Mouse (Mus musculus) CH12.LX (cell line): ENCODE measurements around the gene Gli3. TPM values are rescaled to one million over a fixed set of nuclear protein-coding genes. Genes with fewer than 3 reads are reported as not detected.

ENCODE experiments used
- DNase-seq: peaks from one replicate; pipeline ENCODE4 v3.0.0-alpha.2; 2013; ENCODE audit errors: extremely low read depth
- H3K27ac ChIP-seq: 2 replicates; pipeline ENCODE4 v1.5.1; 2012; ENCODE audit warnings: low read depth, mild to moderate bottlenecking, control low read depth, moderate library complexity; ENCODE audit not compliant: insufficient read depth
- H3K27me3 ChIP-seq: replicated peaks from 2 replicates; pipeline ENCODE3; 2012; ENCODE audit warnings: inconsistent platforms
- H3K36me3 ChIP-seq, 2 experiments: replicated peaks in 1 of 2; 2 replicates each; pipeline versions ENCODE3 to v1.6.1; 2012; ENCODE audit warnings: inconsistent platforms in 1 of 2, low read length in 1 of 2, mild to moderate bottlenecking in 1 of 2, mixed read lengths in 1 of 2, moderate library complexity in 1 of 2; ENCODE audit not compliant: control insufficient read depth in 1 of 2, insufficient read depth in 1 of 2
- H3K4me1 ChIP-seq, 2 experiments: 2 replicates each; pipeline ENCODE4 v1.6.1; 2012; ENCODE audit warnings: inconsistent platforms in 1 of 2, moderate library complexity in 1 of 2; ENCODE audit not compliant: insufficient read depth in 2 of 2, control insufficient read depth in 1 of 2
- H3K4me2 ChIP-seq: 2 replicates; pipeline ENCODE4 v1.6.1; 2012; ENCODE audit warnings: low read depth, mild to moderate bottlenecking, control low read depth; ENCODE audit not compliant: poor library complexity, insufficient read depth, severe bottlenecking
- H3K4me3 ChIP-seq, 3 experiments: fragments of 150-350 bp in 1 of 3; sonication (generic) in 1 of 3; replicated peaks in 1 of 3; 2 replicates each; pipeline versions ENCODE3 to v1.5.1; 2011 to 2012; ENCODE audit warnings: low read depth in 2 of 3, low read length in 2 of 3, mild to moderate bottlenecking in 2 of 3, moderate library complexity in 2 of 3, control low read depth in 1 of 3, improper control_type of control experiment in 1 of 3, inconsistent platforms in 1 of 3, mixed read lengths in 1 of 3; ENCODE audit not compliant: poor library complexity in 1 of 3
- H3K79me2 ChIP-seq: replicated peaks from 2 replicates; pipeline ENCODE4 v1.6.1; 2012; ENCODE audit warnings: mild to moderate bottlenecking, moderate library complexity; ENCODE audit not compliant: control insufficient read depth, poor library complexity, insufficient read depth, severe bottlenecking; ENCODE audit errors: extremely low read depth
- H3K9ac ChIP-seq: 2 replicates; pipeline ENCODE4 v1.6.1; 2012; ENCODE audit warnings: low read depth, mild to moderate bottlenecking, control low read depth, moderate library complexity; ENCODE audit not compliant: insufficient read depth
- H3K9me3 ChIP-seq: replicated peaks from 2 replicates; pipeline ENCODE3; 2012; ENCODE audit warnings: low read length, inconsistent platforms, mixed read lengths
- BHLHE40 ChIP-seq: IDR thresholded peaks from 2 replicates; pipeline ENCODE4 v1.6.1; 2011; ENCODE audit warnings: mild to moderate bottlenecking, low read depth, low read length, improper control_type of control experiment
- CHD1 ChIP-seq: IDR thresholded peaks from 2 replicates; pipeline ENCODE4 v1.6.1; 2012; ENCODE audit warnings: low read depth, low read length, improper control_type of control experiment, inconsistent platforms
- CTCF ChIP-seq, 2 experiments: IDR thresholded peaks in 1 of 2; conservative IDR thresholded peaks in 1 of 2; 2 replicates each; pipeline ENCODE4 v1.5.1; 2011 to 2012; ENCODE audit warnings: low read depth in 2 of 2, low read length in 2 of 2, improper control_type of control experiment in 1 of 2, inconsistent platforms in 1 of 2, mild to moderate bottlenecking in 1 of 2, moderate library complexity in 1 of 2
- ELF1 ChIP-seq: IDR thresholded peaks from 2 replicates; pipeline ENCODE4 v1.6.1; 2014; ENCODE audit warnings: low read depth, mild to moderate bottlenecking, inconsistent platforms, low read length, improper control_type of control experiment
- EP300 ChIP-seq: IDR thresholded peaks from 2 replicates; pipeline ENCODE4 v1.6.1; 2011; ENCODE audit warnings: low read length, improper control_type of control experiment
- ETS1 ChIP-seq: conservative IDR thresholded peaks from 2 replicates; pipeline ENCODE4 v1.6.1; 2012; ENCODE audit warnings: low read depth, mild to moderate bottlenecking, inconsistent platforms, low read length, improper control_type of control experiment, moderate library complexity
- HCFC1 ChIP-seq: IDR thresholded peaks from 2 replicates; pipeline ENCODE4 v1.6.1; 2012; ENCODE audit warnings: low read depth, mild to moderate bottlenecking, inconsistent platforms, low read length, improper control_type of control experiment
- IRF4 ChIP-seq: IDR thresholded peaks from 2 replicates; pipeline ENCODE4 v1.6.1; 2014; ENCODE audit warnings: low read depth, mild to moderate bottlenecking, inconsistent platforms, low read length, improper control_type of control experiment
- JUN ChIP-seq: IDR thresholded peaks from 2 replicates; pipeline ENCODE4 v1.6.1; 2011; ENCODE audit warnings: low read depth, mild to moderate bottlenecking, low read length, improper control_type of control experiment, moderate library complexity; ENCODE audit not compliant: insufficient read depth
- KAT2A ChIP-seq: IDR thresholded peaks from 2 replicates; pipeline ENCODE4 v1.6.1; 2012; ENCODE audit warnings: low read length, improper control_type of control experiment, inconsistent platforms; ENCODE audit not compliant: insufficient replicate concordance
- MAFK ChIP-seq: IDR thresholded peaks from 2 replicates; pipeline ENCODE4 v1.6.1; 2011; ENCODE audit warnings: low read length, improper control_type of control experiment; ENCODE audit not compliant: insufficient replicate concordance
- MAX ChIP-seq: IDR thresholded peaks from 2 replicates; pipeline ENCODE4 v1.6.1; 2011; ENCODE audit warnings: low read length, improper control_type of control experiment
- MXI1 ChIP-seq: IDR thresholded peaks from 2 replicates; pipeline ENCODE4 v1.6.1; 2011; ENCODE audit warnings: mild to moderate bottlenecking, low read depth, low read length, improper control_type of control experiment
- MYC ChIP-seq: IDR thresholded peaks from 2 replicates; pipeline ENCODE4 v1.6.1; 2011; ENCODE audit warnings: low read depth, mild to moderate bottlenecking, improper control_type of control experiment, low read length
- NRF1 ChIP-seq: IDR thresholded peaks from 2 replicates; pipeline ENCODE4 v1.6.1; 2014; ENCODE audit warnings: low read depth, mild to moderate bottlenecking, inconsistent platforms, low read length, improper control_type of control experiment, moderate library complexity
- POLR2A ChIP-seq: IDR thresholded peaks from 2 replicates; pipeline ENCODE4 v1.6.1; 2011; ENCODE audit warnings: low read depth, mild to moderate bottlenecking, improper control_type of control experiment, low read length
- SIN3A ChIP-seq: IDR thresholded peaks from 2 replicates; pipeline ENCODE4 v1.6.1; 2012; ENCODE audit warnings: low read length, improper control_type of control experiment, inconsistent platforms
- TCF12 ChIP-seq: IDR thresholded peaks from 2 replicates; pipeline ENCODE4 v1.6.1; 2014; ENCODE audit warnings: low read depth, mild to moderate bottlenecking, inconsistent platforms, low read length, improper control_type of control experiment
- ZC3H11A ChIP-seq: IDR thresholded peaks from 2 replicates; pipeline ENCODE4 v1.6.1; 2012; ENCODE audit warnings: low read depth, mild to moderate bottlenecking, inconsistent platforms, low read length, improper control_type of control experiment
- ZMIZ1 ChIP-seq: IDR thresholded peaks from 2 replicates; pipeline ENCODE4 v1.6.1; 2012; ENCODE audit warnings: low read depth, mild to moderate bottlenecking, inconsistent platforms, low read length, improper control_type of control experiment
- ZNF384 ChIP-seq: IDR thresholded peaks from 2 replicates; pipeline ENCODE4 v1.6.1; 2012; ENCODE audit warnings: low read depth, low read length, improper control_type of control experiment, inconsistent platforms
- dilution Hi-C: fragments of 300-500 bp; cut with MboI; formaldehyde crosslinking; loops from 2 replicates; pipeline ENCODE4 v1.14.3; 2020; ENCODE audit warnings: low sequenced_read_pairs; ENCODE audit not compliant: extremely low pct_unique_long_range_greater_than_20kb, extremely low pct_ligation_motif_present
- in situ Hi-C: fragments of 300-500 bp; cut with MboI; formaldehyde crosslinking; loops from 3 replicates; pipeline ENCODE4 v1.14.3; 2019; ENCODE audit warnings: low sequenced_read_pairs, low pct_ligation_motif_present, low pct_unique_long_range_greater_than_20kb, mixed read lengths
- polyA plus RNA-seq: library from polyadenylated mRNA; unstranded; fragments of >175 nt; gene quantifications from 2 replicates; pipeline ENCODE4 v1.2.1, GENCODE M21; 2012; ENCODE audit warnings: low read depth; ENCODE audit not compliant: insufficient read length
- total RNA-seq, 2 experiments: library from RNA; depleted of rRNA; stranded (reverse); fragments of 300-350 nt in 1 of 2; fragments of >200 nt in 1 of 2; gene quantifications; 2 replicates each; pipeline ENCODE4 v1.2.3; 2012 to 2014

The Gli3 gene
- total and polyA plus RNA-seq, 3 experiments = not detected

- Histone ChIP-seq H3K9me3 (no peaks in the 10 kb centered on the region), H3K4me2 (no peak overlapping the region), H3K4me1 (no peaks in the 10 kb centered on the region), H3K36me3 (no peaks in the 10 kb centered on the region), H3K79me2 (no peaks in the 10 kb centered on the region), H3K4me3 (no peak overlapping the region), H3K27ac (no peak overlapping the region), H3K27me3 (no peaks in the 10 kb centered on the region), H3K9ac (no peak overlapping the region)
- TF ChIP-seq CTCF (conservative IDR thresholded peaks at IDR 0.05 in 1 of 2, IDR thresholded peaks at IDR 0.05 in 1 of 2; ENCODE audit: low read depth in 2 of 2, low read length in 2 of 2) (no peak), POLR2A (no peak), BHLHE40 (no peak), MYC (no peak), ETS1 (no peak), SIN3A (no peak), MAX (no peak), KAT2A (no peak), TCF12 (no peak), ZNF384 (no peak), HCFC1 (no peak)
- in situ Hi-C loops (no loop called here), dilution Hi-C loops (no loop called here)
- no peak for DNase-seq
Observed at GRCm38 (mm10) chr13:15675480-15675879, 212.4 kb downstream of the Gli3 start.

DNA sequence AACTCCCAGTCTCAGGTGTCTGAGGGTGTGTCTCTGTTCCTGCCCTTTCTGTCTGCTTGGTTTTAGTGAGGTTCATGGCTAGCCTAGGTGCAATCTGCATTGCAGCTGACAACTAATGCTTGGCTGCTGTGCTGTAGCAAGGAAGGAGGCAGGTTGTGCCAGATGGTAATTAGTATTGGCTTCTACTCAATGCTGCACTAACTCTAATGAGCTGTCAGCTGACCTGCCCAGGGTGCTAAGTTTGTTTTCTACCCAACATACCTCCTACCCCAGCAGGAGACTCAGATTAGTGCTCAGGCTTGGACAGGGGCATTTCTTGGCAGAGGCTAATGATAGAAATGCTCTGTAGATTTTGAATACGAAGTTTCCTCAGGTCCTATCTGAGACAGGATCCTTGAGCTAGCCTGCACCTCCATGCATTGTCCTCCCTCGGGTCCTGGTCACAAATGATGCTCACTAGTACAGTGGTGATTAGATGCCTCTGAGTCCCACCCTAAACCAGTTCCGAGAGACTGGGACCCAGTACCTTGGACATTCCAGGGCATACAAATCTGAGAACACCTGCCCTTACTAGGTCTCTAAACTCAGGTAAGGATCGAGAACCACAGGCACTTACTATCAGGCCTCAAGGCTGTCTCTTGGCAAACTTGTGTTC lies 214.2 kb downstream of the Gli3 start:
- Histone ChIP-seq H3K4me2 (no peak overlapping the region), H3K36me3 (no peaks in the 10 kb centered on the region), H3K4me3 (no peak overlapping the region), H3K9ac (no peak overlapping the region), H3K9me3 (no peaks in the 10 kb centered on the region), H3K27ac (no peak overlapping the region), H3K79me2 (no peaks in the 10 kb centered on the region), H3K27me3 (no peaks in the 10 kb centered on the region), H3K4me1 (no peaks in the 10 kb centered on the region)
- no peak for TF ChIP-seq NRF1
- no peak for TF ChIP-seq CHD1
- TF ChIP-seq JUN = no peak
- TF ChIP-seq IRF4 = no peak
- TF ChIP-seq CTCF (conservative IDR thresholded peaks at IDR 0.05 in 1 of 2, IDR thresholded peaks at IDR 0.05 in 1 of 2; ENCODE audit: low read depth in 2 of 2, low read length in 2 of 2) = no peak
- no peak for TF ChIP-seq ZC3H11A
- TF ChIP-seq MXI1 = no peak
- TF ChIP-seq ZMIZ1 = no peak
- TF ChIP-seq ELF1 = no peak
- no peak for TF ChIP-seq MAFK
- TF ChIP-seq EP300 = no peak
- TF ChIP-seq TCF12 = no peak
- no peak for DNase-seq
- in situ Hi-C loops = no loop called here
- dilution Hi-C loops = no loop called here
